Mouse (Mus musculus): ENCODE measurements around the gene Alyref. TPM values are rescaled to one million over a fixed set of nuclear protein-coding genes. Genes with fewer than 3 reads are reported as not detected.

Gene Alyref
- polyA plus RNA-seq, 1 experiment from 2014 or later: 149 TPM

DNA sequence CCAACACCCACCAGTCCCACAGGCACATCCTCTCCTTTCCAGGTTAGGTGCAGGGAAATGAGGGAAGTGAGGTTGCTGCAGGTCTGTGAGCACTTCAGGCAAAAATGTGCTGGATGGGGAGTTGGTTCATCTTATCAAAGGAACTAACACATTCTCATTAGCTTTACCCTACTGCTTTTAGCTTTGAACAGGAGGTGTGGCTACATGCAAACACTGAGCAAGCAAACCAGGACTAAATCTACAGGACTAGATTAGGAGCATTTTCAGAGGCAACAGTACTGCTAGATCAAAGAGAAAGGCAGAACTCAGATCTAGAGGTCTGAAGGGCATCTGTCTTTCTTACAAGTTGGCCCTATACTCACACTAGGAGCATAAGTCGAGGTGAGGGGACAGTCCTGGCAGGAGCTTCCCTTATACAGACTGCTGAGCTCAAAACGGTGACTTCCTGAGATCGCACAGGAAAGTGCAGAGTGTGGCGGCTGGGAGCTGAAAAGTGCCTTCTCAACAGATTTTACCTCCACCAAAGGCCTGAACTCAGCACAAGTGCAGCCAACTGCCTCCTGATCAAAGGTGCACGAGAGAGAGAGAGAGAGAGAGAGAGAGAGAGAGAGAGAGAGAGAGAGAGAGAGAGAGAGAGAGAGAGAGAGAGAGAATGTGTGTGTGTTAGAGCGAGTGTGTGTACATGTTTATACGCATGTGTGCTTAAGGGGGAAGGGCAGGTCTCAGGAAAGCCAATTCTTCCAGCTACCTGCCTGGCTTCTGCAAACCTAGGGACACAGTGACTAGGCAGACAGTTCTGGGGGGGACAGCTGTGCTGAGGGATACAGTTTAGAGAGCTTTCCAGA lies 32.9 kb upstream of the Alyref start:
- Histone ChIP-seq H3K9me3 (ENCODE audit: low read length) (no peaks in the 10 kb centered on the region), H3K27ac (ENCODE audit: low read length) (peak overlapping the region; percentile 70), H3K4me3 (ENCODE audit: low read depth, low read length) (no peak overlapping the region), H3K9ac (replicated peaks; ENCODE audit: low read depth) (no peak overlapping the region), H3K4me2 (replicated peaks; ENCODE audit: low read depth, low read length) (peak overlapping the region; percentile 87), H3K27me3 (replicated peaks; ENCODE audit: insufficient read depth, low read length) (no peaks in the 10 kb centered on the region), H3K36me3 (ENCODE audit: insufficient read depth, low read length) (no peaks in the 10 kb centered on the region), H3K4me1 (ENCODE audit: insufficient read depth, low read depth, low read length) (peaks cover 19% of the 10 kb centered on the region)
- 28% methylated on average over 7 of the region's 7 CpGs for WGBS
- no peak for TF ChIP-seq EP300 (IDR thresholded peaks at IDR 0.05)
- TF ChIP-seq CTCF (IDR thresholded peaks at IDR 0.05): no peak
- ATAC-seq (no peak), DNase-seq (ENCODE audit: low spot score) (no peak)

DNA sequence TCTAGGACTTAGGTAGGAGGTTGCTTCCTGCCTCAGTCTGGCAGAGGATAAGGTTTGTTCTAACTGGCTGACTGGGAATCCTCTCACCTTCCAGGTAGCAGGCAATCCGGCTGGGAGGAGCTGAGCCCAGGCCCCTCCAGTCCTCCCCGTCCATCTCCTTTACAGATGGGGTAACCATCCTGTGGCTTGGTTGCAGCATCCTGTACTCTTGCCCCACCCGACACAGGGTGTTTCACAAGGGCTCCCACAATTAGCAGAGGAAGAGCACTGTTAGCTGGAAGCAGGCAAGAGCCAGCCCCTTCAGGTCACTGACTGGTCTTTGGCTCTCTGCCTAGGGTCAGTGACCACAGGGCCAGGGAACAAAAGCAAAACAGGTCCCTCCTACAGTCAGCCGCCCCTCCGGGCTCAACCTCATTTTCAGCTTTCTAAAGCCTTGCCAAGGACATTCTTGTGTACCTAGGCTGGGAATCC lies 32.3 kb upstream of the Alyref start:
- H3K4me2 ChIP-seq (replicated peaks; ENCODE audit: low read depth, low read length): peak overlapping the region; percentile 34

DNA sequence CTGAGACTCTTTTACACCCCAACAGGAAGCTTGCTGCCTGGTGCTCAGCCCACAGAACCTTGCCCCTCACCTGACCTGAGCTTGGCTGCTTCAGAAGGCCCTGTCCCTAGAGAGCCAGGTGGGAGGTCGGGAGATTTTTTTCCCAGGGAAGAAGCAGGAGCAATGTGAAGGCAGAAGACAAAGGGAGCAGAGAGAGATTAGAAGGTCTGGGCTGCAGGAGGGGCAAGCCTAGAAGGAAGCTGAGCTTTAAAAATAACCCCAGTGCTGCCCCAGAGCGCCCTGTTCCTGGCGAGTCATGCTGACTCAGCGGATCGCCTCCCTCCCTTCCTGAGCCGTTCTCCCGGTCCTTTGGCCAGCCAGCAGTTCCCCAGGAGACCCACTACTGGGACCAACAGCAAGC lies 31.7 kb upstream of the Alyref start:
- TF ChIP-seq CTCF (IDR thresholded peaks at IDR 0.05) (no peak), EP300 (IDR thresholded peaks at IDR 0.05) (no peak)
- H3K9me3 ChIP-seq (ENCODE audit: low read length): no peaks in the 10 kb centered on the region
- ATAC-seq (no peak), DNase-seq (ENCODE audit: low spot score) (peak; percentile 45)
- peak overlapping the region; percentile 34 for H3K4me2 ChIP-seq (replicated peaks; ENCODE audit: low read depth, low read length)
- no peak overlapping the region for H3K4me3 ChIP-seq (ENCODE audit: low read depth, low read length)
- WGBS: 28% methylated on average over 7 of the region's 7 CpGs
- H3K4me1 ChIP-seq (ENCODE audit: insufficient read depth, low read depth, low read length): peaks cover 23% of the 10 kb centered on the region
- peak overlapping the region; percentile 32 for H3K9ac ChIP-seq (replicated peaks; ENCODE audit: low read depth)
- H3K36me3 ChIP-seq (ENCODE audit: insufficient read depth, low read length): no peaks in the 10 kb centered on the region
- H3K27me3 ChIP-seq (replicated peaks; ENCODE audit: insufficient read depth, low read length): no peaks in the 10 kb centered on the region
- peak overlapping the region; percentile 70 for H3K27ac ChIP-seq (ENCODE audit: low read length)

More for the DNA sequence above, 32.3 kb upstream of the Alyref start:
- no peaks in the 10 kb centered on the region for H3K27me3 ChIP-seq (replicated peaks; ENCODE audit: insufficient read depth, low read length)
- DNase-seq (ENCODE audit: low spot score): peak; percentile 83
- peaks cover 19% of the 10 kb centered on the region for H3K4me1 ChIP-seq (ENCODE audit: insufficient read depth, low read depth, low read length)
- no peak for TF ChIP-seq CTCF (IDR thresholded peaks at IDR 0.05)
- peak; percentile 28; the same call in 1 of the 2 replicates for TF ChIP-seq EP300 (IDR thresholded peaks at IDR 0.05)
- no peak overlapping the region for H3K4me3 ChIP-seq (ENCODE audit: low read depth, low read length)
- WGBS: 39% methylated on average over 5 of the region's 5 CpGs
- no peaks in the 10 kb centered on the region for H3K36me3 ChIP-seq (ENCODE audit: insufficient read depth, low read length)
- peak overlapping the region; percentile 32 for H3K9ac ChIP-seq (replicated peaks; ENCODE audit: low read depth)
- ATAC-seq: peak; percentile 10
- H3K9me3 ChIP-seq (ENCODE audit: low read length): no peaks in the 10 kb centered on the region
- peak overlapping the region; percentile 70 for H3K27ac ChIP-seq (ENCODE audit: low read length)

DNA sequence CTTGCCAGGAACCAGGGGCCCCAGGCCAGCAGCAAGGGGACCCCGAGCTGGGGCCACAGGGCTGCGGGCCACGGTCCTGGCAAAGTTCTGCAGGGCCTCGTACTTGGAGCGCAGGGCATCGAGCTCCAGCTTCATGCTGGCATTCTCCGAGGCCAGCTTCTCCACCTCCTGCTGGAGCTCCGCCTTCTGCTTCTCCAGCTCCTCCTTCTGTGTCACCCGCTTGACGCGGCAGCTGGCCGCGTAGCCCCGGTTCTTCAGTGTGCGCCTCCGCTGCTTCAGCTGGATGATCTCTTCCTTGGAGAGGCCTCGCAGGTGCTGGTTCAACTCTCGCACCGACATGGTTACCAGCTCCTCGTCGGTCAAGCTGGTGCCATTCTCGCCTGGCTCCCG lies 31.2 kb upstream of the Alyref start:
- no peak overlapping the region for H3K4me3 ChIP-seq (ENCODE audit: low read depth, low read length)
- H3K9ac ChIP-seq (replicated peaks; ENCODE audit: low read depth): no peak overlapping the region
- peak overlapping the region; percentile 34; the same call in 1 of the 2 replicates for H3K4me2 ChIP-seq (replicated peaks; ENCODE audit: low read depth, low read length)

DNA sequence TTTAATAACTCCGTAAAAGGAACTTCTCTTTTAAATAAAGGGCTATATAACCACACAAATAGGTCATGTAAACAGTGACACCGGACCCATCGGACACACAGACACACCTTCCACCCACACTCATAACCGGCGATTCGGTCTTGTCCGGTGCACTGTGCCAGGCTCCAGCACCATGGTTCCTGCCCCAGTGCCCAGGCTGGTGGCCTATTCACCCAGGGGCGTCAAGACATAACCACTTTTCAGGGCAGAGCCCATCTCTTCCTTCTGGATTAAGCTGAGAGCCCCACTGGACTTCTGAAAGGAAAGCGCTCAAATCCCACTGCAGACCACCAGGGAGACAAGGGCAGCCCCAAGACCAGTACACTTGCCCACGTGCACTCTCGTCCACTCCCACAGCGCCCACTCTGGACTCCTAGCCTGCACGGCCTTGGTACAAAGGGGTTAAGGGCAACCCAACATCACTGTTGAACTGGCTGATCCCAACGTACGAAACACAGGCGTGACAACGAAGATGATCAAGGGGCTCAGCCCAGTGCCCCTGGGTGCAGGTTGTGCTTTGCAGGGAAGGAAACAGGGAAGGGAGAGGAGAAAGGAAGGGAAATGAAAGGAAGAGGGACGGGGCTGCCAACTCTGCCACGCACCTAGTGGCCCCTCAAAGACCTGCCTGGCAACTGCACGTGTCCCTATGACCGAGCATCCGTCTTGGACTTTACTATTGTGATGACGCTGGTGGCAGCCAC lies 30.6 kb upstream of the Alyref start:
- H3K4me2 ChIP-seq (replicated peaks; ENCODE audit: low read depth, low read length): 0 out of 2 replicates have a peak overlapping the region, but pooled peaks have one; percentile 11
- H3K9ac ChIP-seq (replicated peaks; ENCODE audit: low read depth): no peak overlapping the region
- TF ChIP-seq EP300 (IDR thresholded peaks at IDR 0.05) (no peak), CTCF (IDR thresholded peaks at IDR 0.05) (no peak)
- peaks cover 23% of the 10 kb centered on the region for H3K4me1 ChIP-seq (ENCODE audit: insufficient read depth, low read depth, low read length)
- H3K9me3 ChIP-seq (ENCODE audit: low read length): no peaks in the 10 kb centered on the region
- 90% methylated on average over 23 of the region's 23 CpGs for WGBS
- H3K27me3 ChIP-seq (replicated peaks; ENCODE audit: insufficient read depth, low read length): no peaks in the 10 kb centered on the region
- no peaks in the 10 kb centered on the region for H3K36me3 ChIP-seq (ENCODE audit: insufficient read depth, low read length)
- ATAC-seq: no peak
- H3K27ac ChIP-seq (ENCODE audit: low read length): peak overlapping the region; percentile 70; the same call in 1 of the 2 replicates
- no peak overlapping the region for H3K4me3 ChIP-seq (ENCODE audit: low read depth, low read length)
- no peak for DNase-seq (ENCODE audit: low spot score)

More for the DNA sequence above, 31.2 kb upstream of the Alyref start:
- H3K36me3 ChIP-seq (ENCODE audit: insufficient read depth, low read length): no peaks in the 10 kb centered on the region
- peaks cover 23% of the 10 kb centered on the region for H3K4me1 ChIP-seq (ENCODE audit: insufficient read depth, low read depth, low read length)
- peak overlapping the region; percentile 70 for H3K27ac ChIP-seq (ENCODE audit: low read length)
- DNase-seq (ENCODE audit: low spot score) (peak; percentile 45), ATAC-seq (no peak)
- 76% methylated on average over 21 of the region's 23 CpGs for WGBS
- TF ChIP-seq EP300 (IDR thresholded peaks at IDR 0.05) (no peak), CTCF (IDR thresholded peaks at IDR 0.05) (no peak)
- H3K27me3 ChIP-seq (replicated peaks; ENCODE audit: insufficient read depth, low read length): no peaks in the 10 kb centered on the region
- H3K9me3 ChIP-seq (ENCODE audit: low read length): no peaks in the 10 kb centered on the region

Measured in lung, postnatal 0 days (tissue).